Mouse (Mus musculus) myocyte (in vitro differentiated cells): Measurements from ENCODE around the gene Pamr1. TPM values are rescaled to one million over a fixed set of nuclear protein-coding genes. Genes with fewer than 3 reads are reported as not detected.

Experiments
- H3K27me3 ChIP-seq: one replicate; pipeline ENCODE4 v1.6.1; 2011; ENCODE audit not compliant: control insufficient read depth, insufficient read depth, insufficient read length
- H3K36me3 ChIP-seq: one replicate; pipeline ENCODE4 v1.6.1; 2011; ENCODE audit not compliant: control insufficient read depth, insufficient read depth
- H3K4me2 ChIP-seq: one replicate; pipeline ENCODE4 v1.6.1; 2011; ENCODE audit warnings: low read depth, control low read depth
- H3K4me3 ChIP-seq: one replicate; pipeline ENCODE4 v1.5.1; 2011; ENCODE audit warnings: mild to moderate bottlenecking, control low read depth, moderate library complexity
- H3K79me2 ChIP-seq: one replicate; pipeline ENCODE4 v1.6.1; 2011; ENCODE audit not compliant: control insufficient read depth, insufficient read depth
- H3ac ChIP-seq: one replicate; pipeline ENCODE4 v1.6.1; 2011; ENCODE audit not compliant: control insufficient read depth, insufficient read length
- CEBPB ChIP-seq: IDR thresholded peaks from 2 replicates; pipeline ENCODE4 v1.6.1; 2011; ENCODE audit warnings: mild to moderate bottlenecking, moderate library complexity; ENCODE audit not compliant: poor library complexity, insufficient read depth, severe bottlenecking
- E2F4 ChIP-seq: IDR thresholded peaks from one replicate; pipeline ENCODE4 v1.6.1; 2011; ENCODE audit warnings: mild to moderate bottlenecking, control low read depth, moderate library complexity; ENCODE audit not compliant: insufficient read depth
- MYOD1 ChIP-seq, 3 experiments: IDR thresholded peaks; one replicate each; pipeline ENCODE4 v1.6.1; 2011; ENCODE audit warnings: control low read depth in 2 of 3, low read depth in 2 of 3, mild to moderate bottlenecking in 2 of 3, moderate library complexity in 1 of 3; ENCODE audit not compliant: insufficient read length in 2 of 3, control insufficient read depth in 1 of 3
- MYOG ChIP-seq, 3 experiments: IDR thresholded peaks; one replicate each; pipeline ENCODE4 v1.6.1; 2011; ENCODE audit warnings: control low read depth in 2 of 3, low read depth in 2 of 3, mild to moderate bottlenecking in 2 of 3; ENCODE audit not compliant: insufficient read length in 2 of 3, control insufficient read depth in 1 of 3, insufficient read depth in 1 of 3
- POLR2A ChIP-seq: IDR thresholded peaks from one replicate; pipeline ENCODE4 v1.6.1; 2011; ENCODE audit warnings: low read depth, mild to moderate bottlenecking, control low read depth, moderate library complexity; ENCODE audit not compliant: insufficient read length
- POLR2AphosphoS2 ChIP-seq: IDR thresholded peaks from one replicate; pipeline ENCODE4 v1.6.1; 2011; ENCODE audit warnings: low read depth, control low read depth; ENCODE audit not compliant: insufficient read length
- REST ChIP-seq: IDR thresholded peaks from one replicate; pipeline ENCODE4 v1.6.1; 2011; ENCODE audit warnings: mild to moderate bottlenecking, control low read depth, moderate library complexity; ENCODE audit not compliant: insufficient read depth, insufficient read length
- SRF ChIP-seq: IDR thresholded peaks from one replicate; pipeline ENCODE4 v1.6.1; 2011; ENCODE audit warnings: low read depth; ENCODE audit not compliant: control insufficient read depth, insufficient read length
- TCF12 ChIP-seq: IDR thresholded peaks from one replicate; pipeline ENCODE4 v1.6.1; 2011; ENCODE audit warnings: mild to moderate bottlenecking, control low read depth; ENCODE audit not compliant: poor library complexity, insufficient read depth, severe bottlenecking
- TCF3 ChIP-seq: IDR thresholded peaks from one replicate; pipeline ENCODE4 v1.6.1; 2011; ENCODE audit warnings: low read depth, control low read depth; ENCODE audit not compliant: insufficient read length
- polyA plus RNA-seq: library from polyadenylated mRNA; unstranded; fragments of >200 nt; fragmentation: generic; extraction: Trizol; gene quantifications from one replicate; pipeline ENCODE4 v1.2.1, GENCODE M21; 2012; ENCODE audit warnings: missing spikeins

Gene Pamr1
- polyA plus RNA-seq, 1 experiment = not detected

DNA sequence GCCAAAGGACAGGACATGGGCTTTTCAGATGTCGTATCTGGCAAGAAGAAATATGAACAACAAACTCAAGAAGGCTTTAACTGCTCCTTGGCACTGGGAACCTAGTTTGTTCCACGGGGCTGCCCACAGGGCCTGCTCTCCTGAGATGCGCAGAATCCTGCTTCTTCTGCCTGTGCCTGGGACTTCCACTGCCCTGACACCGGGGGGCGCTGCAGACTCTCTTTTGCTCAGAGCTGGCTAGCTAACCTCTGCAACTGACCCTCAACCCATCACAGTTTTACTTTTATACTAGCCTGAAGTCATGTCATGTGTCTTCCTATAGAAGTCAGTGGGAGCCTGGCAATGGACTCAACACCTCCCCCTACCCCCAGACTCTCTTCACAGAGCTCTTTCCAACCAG lies 132.4 kb downstream of the Pamr1 start:
- no peak overlapping the region for H3ac ChIP-seq
- H3K4me3 ChIP-seq = no peak overlapping the region
- no peak for TF ChIP-seq SRF
- H3K27me3 ChIP-seq = peaks cover 22% of the 10 kb centered on the region
- no peaks in the 10 kb centered on the region for H3K36me3 ChIP-seq
- H3K79me2 ChIP-seq = no peaks in the 10 kb centered on the region
- no peak overlapping the region for H3K4me2 ChIP-seq

GRCm38 (mm10) chr2:102685371-102686107 lies 135.7 kb downstream of the Pamr1 start:
- H3K79me2 ChIP-seq = no peaks in the 10 kb centered on the region
- peaks cover 5% of the 10 kb centered on the region for H3K27me3 ChIP-seq
- no peak overlapping the region for H3ac ChIP-seq
- no peaks in the 10 kb centered on the region for H3K36me3 ChIP-seq
- TF ChIP-seq CEBPB (no peak), MYOG (IDR thresholded peaks at IDR 0.05; ENCODE audit: control insufficient read depth in 1 of 3, insufficient read depth in 1 of 3, insufficient read length in 2 of 3, low read depth in 2 of 3) (no peak), E2F4 (no peak), TCF3 (no peak), POLR2AphosphoS2 (no peak), SRF (no peak), TCF12 (no peak)
- no peak overlapping the region for H3K4me2 ChIP-seq
- no peak overlapping the region for H3K4me3 ChIP-seq

DNA sequence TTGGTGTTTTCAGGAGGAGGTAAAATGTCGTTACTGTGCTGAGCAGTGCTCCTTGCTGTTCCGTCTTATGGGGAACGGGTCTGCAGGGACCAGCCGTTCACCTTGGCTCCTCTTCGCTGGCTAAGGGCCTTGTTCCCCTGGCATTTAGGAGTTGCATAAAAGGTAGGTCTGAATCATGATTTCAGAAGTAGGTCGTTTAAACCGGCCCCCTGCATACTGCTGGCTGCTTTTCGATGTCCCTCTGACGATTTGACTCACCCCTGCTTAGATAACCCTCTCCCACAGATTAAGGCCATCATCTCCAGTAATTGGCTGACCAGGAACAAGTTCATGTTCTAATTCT lies 136.3 kb downstream of the Pamr1 start:
- TF ChIP-seq TCF12 (no peak), MYOG (IDR thresholded peaks at IDR 0.05; ENCODE audit: control insufficient read depth in 1 of 3, insufficient read depth in 1 of 3, insufficient read length in 2 of 3, low read depth in 2 of 3) (no peak), CEBPB (no peak), TCF3 (no peak), POLR2A (no peak), MYOD1 (IDR thresholded peaks at IDR 0.05; ENCODE audit: control insufficient read depth in 1 of 3, insufficient read length in 2 of 3, low read depth in 2 of 3) (no peak), REST (no peak), E2F4 (no peak)
- no peaks in the 10 kb centered on the region for H3K79me2 ChIP-seq
- H3K4me2 ChIP-seq = no peak overlapping the region
- peaks cover 5% of the 10 kb centered on the region for H3K27me3 ChIP-seq
- H3K36me3 ChIP-seq = no peaks in the 10 kb centered on the region
- H3ac ChIP-seq = no peak overlapping the region
- no peak overlapping the region for H3K4me3 ChIP-seq

Other genes starting within 250 kb of the Pamr1 start
- 16.5 TPM for gene Trim44, start 142.2 kb upstream of the Pamr1 start, polyA plus RNA-seq
- gene Fjx1, start 97.5 kb upstream of the Pamr1 start, polyA plus RNA-seq = 0.83 TPM
- gene Slc1a2, start 108.6 kb downstream of the Pamr1 start, polyA plus RNA-seq = 0.02 TPM